In the genomic region with DNA sequence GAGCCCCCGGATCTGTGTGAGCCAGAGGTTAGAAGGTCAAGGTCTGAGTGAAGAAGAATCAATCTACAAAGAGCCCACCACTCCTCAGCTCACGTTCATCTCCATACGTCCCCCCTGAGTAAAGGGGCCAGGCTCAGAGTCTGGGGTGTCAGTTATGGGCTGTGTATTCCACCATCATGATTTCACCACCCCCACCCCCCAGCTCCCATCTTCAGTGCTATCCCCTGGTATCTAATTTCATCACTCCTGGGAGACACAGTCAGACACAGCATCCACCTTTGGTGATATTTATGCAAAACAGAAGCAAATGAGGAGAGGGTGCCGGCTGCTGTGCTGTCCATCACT, we compare ENCODE assay signal across 27 mouse cellular contexts.
A peak's percentile ranks its signal among the peaks of the same experiment; 100 is the strongest.
DNase-seq lines count a peak whose midpoint lies in the region; ATAC-seq and TF ChIP-seq lines count a peak whose summit lies in the region.
"Had no signal": no experiment of that assay in that cellular context is flagged by ENCODE, and none has a peak within 500 bp of the region (broad histone marks: within the 10 kb centered on the region; RNA-seq: fewer than 3 reads in every experiment).

No protein-coding gene starts in this region.

- ATAC-seq in forebrain, postnatal 0 days = peak; percentile 10; the same call in 1 of the 2 replicates
- no peak; the same call in 1 of the 2 replicates for ATAC-seq in forebrain, embryonic 16.5 days
- peak; percentile 23; the same call in 1 of the 2 replicates for ATAC-seq in hindbrain, embryonic 12.5 days (ENCODE audit: low FRiP score)
- peak; percentile 24; the same call in 1 of the 2 replicates for ATAC-seq in hindbrain, postnatal 0 days
- ATAC-seq in intestine, postnatal 0 days = no peak
- ATAC-seq: CD4-positive, CD25-positive, alpha-beta regulatory T cell, adult 4 months had no signal

- 0 out of 2 replicates have a peak overlapping the region, but pooled peaks have one; percentile 10 for H3K27ac ChIP-seq in forebrain, postnatal 0 days (ENCODE audit: low read depth, low read length)
- H3K27ac ChIP-seq in forebrain, embryonic 16.5 days (ENCODE audit: low read length) = no peak overlapping the region
- H3K27ac ChIP-seq in hindbrain, embryonic 10.5 days = peak overlapping the region; percentile 4; the same call in 1 of the 2 replicates
- peak overlapping the region; percentile 70 for H3K27ac ChIP-seq in hindbrain, embryonic 12.5 days
- no peak overlapping the region for H3K27ac ChIP-seq in hindbrain, postnatal 0 days
- no peak overlapping the region for H3K27ac ChIP-seq in intestine, postnatal 0 days (ENCODE audit: low read depth, low read length)
- H3K27ac ChIP-seq: layer of hippocampus, adult 2 months; left cerebral cortex, adult 2 months; limb, embryonic 12.5 days; liver, embryonic 15.5 days; stomach, postnatal 0 days had no signal

- 31% methylated on average over 4 of the region's 4 CpGs for WGBS in forebrain, postnatal 0 days
- WGBS in forebrain, embryonic 16.5 days = 46% methylated on average over 4 of the region's 4 CpGs
- WGBS in hindbrain, embryonic 10.5 days = 55% methylated on average over 4 of the region's 4 CpGs
- WGBS in hindbrain, embryonic 12.5 days = 37% methylated on average over 4 of the region's 4 CpGs
- WGBS in hindbrain, postnatal 0 days = 35% methylated on average over 4 of the region's 4 CpGs
- WGBS in intestine, postnatal 0 days = 48% methylated on average over 4 of the region's 4 CpGs

- H3K36me3 ChIP-seq in forebrain, postnatal 0 days (ENCODE audit: insufficient read depth) = no peaks in the 10 kb centered on the region
- H3K36me3 ChIP-seq in forebrain, embryonic 16.5 days (ENCODE audit: control insufficient read depth, insufficient read depth) = no peaks in the 10 kb centered on the region
- no peaks in the 10 kb centered on the region for H3K36me3 ChIP-seq in hindbrain, embryonic 10.5 days
- no peaks in the 10 kb centered on the region for H3K36me3 ChIP-seq in hindbrain, embryonic 12.5 days
- H3K36me3 ChIP-seq in hindbrain, postnatal 0 days (ENCODE audit: insufficient read depth, low read length) = no peaks in the 10 kb centered on the region
- no peaks in the 10 kb centered on the region for H3K36me3 ChIP-seq in intestine, postnatal 0 days (ENCODE audit: control insufficient read depth, insufficient read depth)
- H3K36me3 ChIP-seq: limb, embryonic 12.5 days; liver, embryonic 15.5 days had no signal

- no peaks in the 10 kb centered on the region for H3K27me3 ChIP-seq in forebrain, postnatal 0 days (ENCODE audit: insufficient read depth, low read length)
- H3K27me3 ChIP-seq in forebrain, embryonic 16.5 days (replicated peaks; ENCODE audit: control insufficient read depth, insufficient read depth, low read length) = no peaks in the 10 kb centered on the region
- no peaks in the 10 kb centered on the region for H3K27me3 ChIP-seq in hindbrain, embryonic 10.5 days (ENCODE audit: insufficient read depth, poor library complexity, severe bottlenecking)
- no peaks in the 10 kb centered on the region; the same call in 1 of the 2 replicates for H3K27me3 ChIP-seq in hindbrain, embryonic 12.5 days
- H3K27me3 ChIP-seq in hindbrain, postnatal 0 days (ENCODE audit: insufficient read depth, low read length) = no peaks in the 10 kb centered on the region
- H3K27me3 ChIP-seq in intestine, postnatal 0 days (replicated peaks; ENCODE audit: control insufficient read depth, insufficient read depth, low read length) = no peaks in the 10 kb centered on the region
- H3K27me3 ChIP-seq: liver, embryonic 15.5 days had no signal

- no peak overlapping the region for H3K4me3 ChIP-seq in forebrain, postnatal 0 days (ENCODE audit: low read depth, low read length)
- no peak overlapping the region for H3K4me3 ChIP-seq in forebrain, embryonic 16.5 days (replicated peaks; ENCODE audit: low read length)
- H3K4me3 ChIP-seq in hindbrain, embryonic 10.5 days = no peak overlapping the region
- no peak overlapping the region for H3K4me3 ChIP-seq in hindbrain, embryonic 12.5 days
- H3K4me3 ChIP-seq in hindbrain, postnatal 0 days (ENCODE audit: low read length) = no peak overlapping the region
- H3K4me3 ChIP-seq in intestine, postnatal 0 days (ENCODE audit: low read depth, low read length) = no peak overlapping the region
- H3K4me3 ChIP-seq: erythroblast, embryonic 14.5 days; layer of hippocampus, adult 2 months; left cerebral cortex, adult 2 months; limb, embryonic 12.5 days; liver, embryonic 15.5 days had no signal

- TF ChIP-seq CTCF in forebrain, postnatal 0 days (IDR thresholded peaks at IDR 0.05; ENCODE audit: low read depth) = no peak
- no peak for TF ChIP-seq CTCF in hindbrain, postnatal 0 days (IDR thresholded peaks at IDR 0.05; ENCODE audit: low read depth)
- TF ChIP-seq CTCF in intestine, postnatal 0 days (IDR thresholded peaks at IDR 0.05; ENCODE audit: low read depth) = no peak

- 0 out of 2 replicates have a peak, but pooled peaks cover 10% of the 10 kb centered on the region for H3K4me1 ChIP-seq in forebrain, postnatal 0 days (ENCODE audit: insufficient read depth)
- H3K4me1 ChIP-seq in forebrain, embryonic 16.5 days (replicated peaks; ENCODE audit: control insufficient read depth, insufficient read depth, low read length) = peaks cover 16% of the 10 kb centered on the region
- H3K4me1 ChIP-seq in hindbrain, embryonic 10.5 days (replicated peaks) = peaks cover 18% of the 10 kb centered on the region
- H3K4me1 ChIP-seq in hindbrain, embryonic 12.5 days = peaks cover 18% of the 10 kb centered on the region
- peaks cover 6% of the 10 kb centered on the region; the same call in 1 of the 2 replicates for H3K4me1 ChIP-seq in hindbrain, postnatal 0 days (ENCODE audit: insufficient read depth, low read length)
- H3K4me1 ChIP-seq in intestine, postnatal 0 days (replicated peaks; ENCODE audit: control insufficient read depth, insufficient read depth, low read length) = no peaks in the 10 kb centered on the region
- H3K4me1 ChIP-seq: limb, embryonic 12.5 days; liver, embryonic 15.5 days had no signal

- H3K9ac ChIP-seq in forebrain, postnatal 0 days = no peak overlapping the region
- no peak overlapping the region for H3K9ac ChIP-seq in forebrain, embryonic 16.5 days (replicated peaks; ENCODE audit: low read depth, low read length)
- H3K9ac ChIP-seq in hindbrain, embryonic 12.5 days = no peak overlapping the region
- no peak overlapping the region for H3K9ac ChIP-seq in hindbrain, postnatal 0 days (replicated peaks; ENCODE audit: low read length)
- H3K9ac ChIP-seq in intestine, postnatal 0 days (ENCODE audit: low read depth, low read length) = no peak overlapping the region
- H3K9ac ChIP-seq: limb, embryonic 12.5 days; liver, embryonic 15.5 days; lung, embryonic 14.5 days had no signal

- no peak overlapping the region for H3K4me2 ChIP-seq in forebrain, postnatal 0 days (ENCODE audit: low read depth)
- no peak overlapping the region for H3K4me2 ChIP-seq in forebrain, embryonic 16.5 days (ENCODE audit: low read length)
- no peak overlapping the region for H3K4me2 ChIP-seq in hindbrain, embryonic 12.5 days (replicated peaks)
- no peak overlapping the region for H3K4me2 ChIP-seq in hindbrain, postnatal 0 days (ENCODE audit: low read depth, low read length)
- no peak overlapping the region for H3K4me2 ChIP-seq in intestine, postnatal 0 days (replicated peaks; ENCODE audit: low read depth)
- H3K4me2 ChIP-seq: limb, embryonic 12.5 days; liver, embryonic 15.5 days; lung, embryonic 14.5 days had no signal

- H3K9me3 ChIP-seq in forebrain, postnatal 0 days (ENCODE audit: low read length) = no peaks in the 10 kb centered on the region
- H3K9me3 ChIP-seq in forebrain, embryonic 16.5 days (ENCODE audit: control insufficient read depth, low read length) = no peaks in the 10 kb centered on the region
- no peaks in the 10 kb centered on the region for H3K9me3 ChIP-seq in hindbrain, embryonic 10.5 days
- H3K9me3 ChIP-seq in hindbrain, embryonic 12.5 days (replicated peaks) = no peaks in the 10 kb centered on the region
- no peaks in the 10 kb centered on the region for H3K9me3 ChIP-seq in hindbrain, postnatal 0 days (ENCODE audit: low read length)
- no peaks in the 10 kb centered on the region for H3K9me3 ChIP-seq in intestine, postnatal 0 days (ENCODE audit: control insufficient read depth)
- H3K9me3 ChIP-seq: limb, embryonic 12.5 days; liver, embryonic 15.5 days had no signal

- no peak for DNase-seq in forebrain, postnatal 0 days
- DNase-seq in hindbrain, embryonic 10.5 days (ENCODE audit: low spot score) = no peak
- DNase-seq in hindbrain, postnatal 0 days (ENCODE audit: low spot score) = no peak
- DNase-seq in urinary bladder, adult 2 months (ENCODE audit: low spot score) = no peak
- DNase-seq in adrenal gland, postnatal 4 days (ENCODE audit: low spot score in 2 of 2) = no peak
- DNase-seq: adrenal gland, postnatal 25 days; cerebellum, adult 18-20 months; gastrocnemius, postnatal 14 days; heart, postnatal 14 days; kidney, adult 2 months; kidney, postnatal 36 days; lung, embryonic 14.5 days; lung, postnatal 14 days; right cerebral cortex, postnatal 25 days; spleen, adult 18-20 months; thymus, adult 2 months; thymus, postnatal 4 days had no signal

Comparison
In these comparisons a context has a peak if more than half of its experiments do, and no peak if none do; other contexts are left out.
1. ATAC-seq: peak in forebrain, postnatal 0 days (single experiment), hindbrain, embryonic 12.5 days (single experiment) and hindbrain, postnatal 0 days (single experiment); none in forebrain, embryonic 16.5 days (single experiment) and intestine, postnatal 0 days (single experiment).
2. H3K27ac ChIP-seq: peak in forebrain, postnatal 0 days (single experiment), hindbrain, embryonic 10.5 days (single experiment) and hindbrain, embryonic 12.5 days (single experiment); none in forebrain, embryonic 16.5 days (single experiment), hindbrain, postnatal 0 days (single experiment) and intestine, postnatal 0 days (single experiment).